Mouse (Mus musculus) kidney, postnatal 4 days (tissue): ENCODE results near the gene Hnrnpf.

Experiments
- DNase-seq, 2 experiments: peaks; one replicate each; pipeline ENCODE4 v3.0.0; 2021; ENCODE audit warnings: mixed read lengths in 2 of 2

The Hnrnpf gene

GRCm38 (mm10) chr6:117926871-117927491 lies 26.9 kb downstream of the Hnrnpf start:
- no peak for DNase-seq

GRCm38 (mm10) chr6:117927955-117928354 lies 27.8 kb downstream of the Hnrnpf start:
- no peak for DNase-seq

GRCm38 (mm10) chr6:117928746-117929145 lies 28.6 kb downstream of the Hnrnpf start:
- no peak for DNase-seq

GRCm38 (mm10) chr6:117929945-117930655 lies 30.0 kb downstream of the Hnrnpf start:
- no peak for DNase-seq

GRCm38 (mm10) chr6:117932325-117933051 lies 32.4 kb downstream of the Hnrnpf start:
- peak; percentile 52 to 61 for DNase-seq

GRCm38 (mm10) chr6:117934301-117934700 lies 34.2 kb downstream of the Hnrnpf start:
- DNase-seq = no peak

- no peak for DNase-seq
These were observed 35.8 kb downstream of the Hnrnpf start for GRCm38 (mm10) chr6:117935681-117936612.

- DNase-seq = peak in 1 of 2 experiments; percentile 36
These were observed 37.3 kb downstream of the Hnrnpf start, which contains the start of gene Fxyd4 for GRCm38 (mm10) chr6:117937222-117937932. Gene Fxyd4, minus strand, starts transcription at chr6:117937692.

- DNase-seq = no peak
These were observed 38.8 kb downstream of the Hnrnpf start for GRCm38 (mm10) chr6:117938951-117939350.

- DNase-seq = no peak
These were observed 42.6 kb downstream of the Hnrnpf start for GRCm38 (mm10) chr6:117942769-117943168.

- DNase-seq = no peak
These were observed 43.8 kb downstream of the Hnrnpf start for GRCm38 (mm10) chr6:117943899-117944298.

- no peak for DNase-seq
These were observed 52.2 kb downstream of the Hnrnpf start for GRCm38 (mm10) chr6:117952330-117952729.

- DNase-seq = no peak
These were observed 56.0 kb downstream of the Hnrnpf start for GRCm38 (mm10) chr6:117956161-117956560.

- DNase-seq = peak; percentile 18 to 47
These were observed 56.9 kb downstream of the Hnrnpf start for GRCm38 (mm10) chr6:117956851-117957501.

- DNase-seq = no peak
These were observed 63.1 kb downstream of the Hnrnpf start for GRCm38 (mm10) chr6:117963201-117963600.

GRCm38 (mm10) chr6:117966729-117967128 lies 66.6 kb downstream of the Hnrnpf start:
- peak; percentile 26 to 43 for DNase-seq
